Mouse (Mus musculus) retina, adult 2 months (tissue): Measurements from ENCODE around the gene Olfr1428.
"Not testable (repeated sequence)": the region's sequence is repeated elsewhere in the genome, so short reads cannot be mapped to it uniquely, and the experiment has no call there.

Source experiments
- DNase-seq: peaks from one replicate; pipeline ENCODE4 v3.0.0-alpha.2; 2012; ENCODE audit warnings: low read depth, low spot score

Gene Olfr1428

DNA sequence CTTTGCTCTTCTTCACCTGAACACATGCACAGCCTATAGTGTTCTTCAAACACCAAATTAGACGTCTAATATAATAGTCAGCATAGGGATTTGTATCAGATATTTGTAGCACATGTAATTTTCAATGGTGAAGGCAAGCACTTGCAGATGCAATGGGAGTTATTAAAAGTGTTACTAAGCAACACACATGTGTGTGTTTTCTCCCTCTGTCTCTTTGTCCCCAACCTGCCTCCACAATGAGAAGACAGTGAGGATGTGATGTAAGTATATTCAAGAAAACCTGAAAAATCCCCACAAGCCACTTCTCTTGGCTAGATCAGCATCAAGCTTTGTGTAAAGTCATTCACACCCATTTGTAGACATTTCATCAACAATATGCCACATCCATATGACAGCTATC lies at the start of gene Olfr1428:
TSS of gene Olfr1428 (minus strand) at position 101 of the 400 bp plus-strand sequence.
- no peak for DNase-seq

DNA sequence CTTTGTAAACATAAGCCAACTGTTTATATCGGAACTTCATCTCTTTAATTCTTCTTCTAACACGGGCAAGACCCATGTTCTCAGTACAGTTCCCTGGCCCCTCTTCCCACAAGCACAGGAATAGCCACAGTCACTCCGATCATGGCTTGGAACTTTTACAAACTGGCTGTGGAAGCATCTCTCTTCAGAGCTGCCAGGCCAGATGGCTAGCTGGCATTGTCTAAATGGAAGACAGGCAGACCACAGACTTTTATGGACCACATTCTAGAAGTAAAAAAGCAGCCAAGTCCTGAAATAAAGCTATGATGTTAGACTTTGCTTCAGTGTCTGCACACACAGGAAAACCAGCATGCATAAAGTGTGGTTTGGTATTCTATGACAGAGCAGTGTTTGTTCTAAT lies 29.8 kb upstream of the Olfr1428 start:
- no peak for DNase-seq

- no peak for DNase-seq
These were observed 27.7 kb upstream of the Olfr1428 start for GRCm38 (mm10) chr19:12143356-12143755.

DNA sequence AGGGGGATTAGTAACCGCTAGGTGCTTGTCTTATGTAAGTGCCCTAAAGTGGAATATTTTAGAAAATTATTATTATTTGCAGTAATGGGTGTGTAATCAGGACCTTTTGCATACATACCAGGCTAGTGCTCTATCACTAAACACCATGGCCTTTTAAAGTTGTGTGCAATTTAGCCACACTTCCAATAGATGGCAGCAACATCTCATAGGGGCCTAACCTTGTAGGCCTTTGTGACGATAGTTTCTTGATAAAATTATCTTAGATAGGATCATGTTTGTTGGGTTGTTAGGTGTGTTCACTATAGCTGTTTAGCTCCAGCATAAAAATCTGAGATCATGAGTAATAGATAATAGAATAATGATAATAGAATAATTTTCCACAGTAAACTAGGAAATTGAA lies 18.6 kb upstream of the Olfr1428 start:
- no peak for DNase-seq

DNA sequence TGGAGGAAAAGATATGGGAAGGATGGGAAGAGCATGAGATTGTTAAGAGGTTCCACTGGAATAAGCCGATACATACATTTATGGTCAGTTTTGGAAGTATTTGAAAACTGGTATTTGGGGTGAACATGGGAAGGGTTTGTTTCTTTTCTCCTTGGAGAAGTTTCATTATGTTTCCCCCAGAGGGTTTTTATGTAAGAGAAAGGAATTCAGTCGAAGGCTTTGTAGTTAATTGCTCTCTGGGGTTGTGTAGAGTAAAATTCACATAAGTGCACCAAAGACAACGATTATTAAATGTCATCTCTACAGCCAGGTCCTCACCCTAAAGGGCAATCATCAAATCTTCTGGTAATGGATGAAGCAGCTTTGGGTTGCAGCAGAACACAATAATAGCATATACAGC lies 7.4 kb upstream of the Olfr1428 start, which contains the start of gene Olfr76:
TSS of gene Olfr76 (minus strand) at position 101 of the 400 bp plus-strand sequence.
- no peak for DNase-seq

DNA sequence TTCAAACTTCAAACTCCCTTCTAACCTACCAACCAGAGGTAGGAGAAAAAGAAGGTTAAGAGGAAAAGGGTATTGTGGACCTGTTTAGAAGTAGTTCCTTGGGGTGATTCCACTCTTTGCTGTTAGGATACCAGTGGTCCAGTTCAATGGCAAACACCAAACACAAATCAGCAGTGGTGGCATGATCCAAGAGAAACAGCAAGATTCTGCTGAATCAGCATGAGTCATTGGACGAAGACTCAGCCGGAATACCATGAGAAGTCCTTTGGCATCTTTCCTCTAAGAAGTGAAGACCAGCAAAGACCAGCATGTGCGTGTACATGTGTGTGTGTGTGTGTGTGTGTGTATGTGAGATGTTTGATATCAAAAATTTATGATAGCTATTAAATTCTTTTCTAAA lies 767 bp upstream of the Olfr1428 start:
- DNase-seq = no peak

DNA sequence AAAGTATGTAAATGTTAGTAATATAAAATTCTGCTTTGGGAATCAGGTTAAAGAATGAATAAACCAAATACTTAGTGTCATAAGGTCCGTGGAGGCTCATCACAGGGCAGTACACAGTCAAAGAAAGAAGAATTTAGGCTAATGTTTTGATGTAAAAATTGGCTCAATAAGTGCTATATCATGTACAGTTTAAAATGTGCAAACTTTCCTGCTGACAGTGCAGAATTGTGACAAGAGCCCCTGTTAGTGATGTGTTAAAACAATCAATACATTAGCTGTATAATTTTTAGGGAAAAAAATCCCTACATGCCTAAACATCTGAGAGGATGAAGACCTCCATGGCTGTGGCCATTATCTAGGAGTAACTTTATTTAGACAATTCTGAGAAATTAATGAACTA lies 1.9 kb downstream of the Olfr1428 start:
- DNase-seq = no peak

DNA sequence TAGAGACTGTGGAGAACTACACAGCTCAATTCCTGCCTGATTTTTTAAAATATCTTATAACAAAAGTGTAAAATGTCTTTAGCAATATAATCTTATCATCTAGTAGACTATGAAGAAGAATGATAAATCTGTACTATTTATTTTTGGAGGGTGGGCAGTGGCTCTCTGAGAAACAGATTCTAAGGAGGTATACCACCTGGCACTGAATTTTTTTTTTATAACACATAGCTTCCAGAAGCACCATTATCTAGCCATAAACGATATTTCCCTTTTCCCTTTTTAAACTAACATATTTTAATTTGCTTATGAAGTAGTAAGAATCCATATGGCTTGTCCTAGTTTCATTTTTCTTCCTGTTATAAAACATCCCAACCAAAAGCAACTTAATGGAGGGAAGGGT lies 11.2 kb downstream of the Olfr1428 start:
- no peak for DNase-seq

DNA sequence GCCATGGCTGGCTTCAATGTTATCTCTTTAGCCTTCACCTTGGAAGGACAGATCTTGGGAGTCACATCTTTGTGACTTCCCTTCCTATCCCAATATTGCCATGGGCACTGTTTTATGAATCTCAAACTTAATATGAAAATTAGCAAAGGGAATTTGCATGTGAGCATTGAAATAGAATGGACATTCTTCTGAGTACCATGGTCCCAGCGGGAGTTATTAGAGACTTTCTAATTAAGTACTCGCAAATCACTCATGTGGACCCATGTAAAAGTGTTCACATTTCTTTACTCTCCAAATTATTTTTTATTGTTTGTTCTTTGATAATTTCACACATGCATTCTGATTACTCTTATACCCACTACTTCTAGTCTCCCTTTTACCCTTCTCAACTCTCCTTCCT lies 12.5 kb downstream of the Olfr1428 start, which contains the start of gene Olfr1427:
TSS of gene Olfr1427 (minus strand) at position 101 of the 400 bp plus-strand sequence.
- no peak for DNase-seq

DNA sequence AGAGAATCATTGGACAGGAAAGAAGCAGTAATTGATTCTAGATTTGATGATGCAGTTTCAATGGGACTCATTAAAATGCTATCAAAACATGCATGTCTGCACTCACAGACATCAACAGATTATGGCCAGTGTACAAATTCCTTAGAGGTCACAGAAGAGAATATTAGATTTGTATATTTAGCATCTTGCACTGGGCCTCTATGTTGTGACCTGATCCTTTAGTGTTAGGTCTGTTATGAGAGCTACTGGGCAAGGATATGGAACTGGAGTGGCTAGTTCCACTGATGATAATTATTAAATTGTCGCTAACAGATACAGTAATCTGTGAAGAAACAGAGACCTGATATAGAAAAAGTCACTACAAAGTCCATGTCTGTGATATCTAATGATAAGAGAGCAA lies 23.8 kb downstream of the Olfr1428 start, which contains the start of gene Olfr1426:
TSS of gene Olfr1426 (minus strand) at position 101 of the 400 bp plus-strand sequence.
- no peak for DNase-seq

GRCm38 (mm10) chr19:12077631-12078030 lies 38.1 kb downstream of the Olfr1428 start, which contains the start of gene Olfr1425:
Gene Olfr1425, minus strand, starts transcription at chr19:12077731.
- DNase-seq = not testable (repeated sequence)

DNA sequence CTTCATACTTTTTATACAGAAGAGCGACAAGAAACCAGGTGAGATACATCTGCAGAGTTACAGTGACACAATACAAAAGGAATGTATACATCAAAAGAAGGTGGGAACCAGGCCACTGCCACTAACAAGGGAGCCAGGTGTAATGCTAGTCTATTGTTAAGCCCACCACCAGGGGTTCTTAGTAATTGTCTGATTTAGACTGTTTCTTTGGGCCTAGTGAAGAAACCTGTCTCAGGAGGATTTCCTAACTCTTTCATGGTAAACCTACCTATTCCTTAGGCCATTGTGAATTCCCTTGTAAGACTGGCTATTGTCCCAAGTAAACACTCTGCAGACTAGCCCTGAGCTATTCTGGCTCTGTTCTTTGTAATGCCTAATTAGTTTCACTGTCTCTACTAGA lies 46.2 kb downstream of the Olfr1428 start:
- not testable (repeated sequence) for DNase-seq

GRCm38 (mm10) chr19:12067806-12068205 lies 47.9 kb downstream of the Olfr1428 start:
- not testable (repeated sequence) for DNase-seq

- not testable (repeated sequence) for DNase-seq
These were observed 53.1 kb downstream of the Olfr1428 start, which contains the start of gene Olfr1424 for GRCm38 (mm10) chr19:12062582-12062981. Gene Olfr1424, minus strand, starts transcription at chr19:12062682.
